Comparison of ENCODE assay signal across 24 mouse cellular contexts in genomic region chr4:138449636-138450314, GRCm38 (mm10). TPM values are rescaled to one million over a fixed set of nuclear protein-coding genes. Genes with fewer than 3 reads are reported as not detected.
"Had no signal": no experiment of that assay in that cellular context is flagged by ENCODE, and none has a peak within 500 bp of the region (broad histone marks: within the 10 kb centered on the region; RNA-seq: fewer than 3 reads in every experiment).

No protein-coding gene starts in this region.

- ATAC-seq: intestine, embryonic 16.5 days; liver, embryonic 12.5 days; midbrain, embryonic 15.5 days had no signal

- H3K27ac ChIP-seq: layer of hippocampus, adult 2 months; limb, embryonic 10.5 days; limb, embryonic 13.5 days; liver, embryonic 12.5 days; liver, embryonic 15.5 days; macrophage; midbrain, embryonic 12.5 days; midbrain, embryonic 15.5 days; neural tube, embryonic 12.5 days; neural tube, embryonic 15.5 days; stomach, postnatal 0 days had no signal

- DNase-seq: kidney, adult 18-20 months; kidney, adult 9 months; kidney, postnatal 14 days; layer of hippocampus, adult 9-11 months; liver; lung, adult 2 months; thymus, adult 2 months; thymus, postnatal 14 days; thymus, postnatal 4 days had no signal

- H3K9ac ChIP-seq: limb, embryonic 13.5 days; liver, embryonic 12.5 days; liver, embryonic 15.5 days; midbrain, embryonic 12.5 days; midbrain, embryonic 15.5 days; neural tube, embryonic 12.5 days; neural tube, embryonic 15.5 days had no signal

- H3K9me3 ChIP-seq: limb, embryonic 10.5 days; limb, embryonic 13.5 days; liver, embryonic 12.5 days; liver, embryonic 15.5 days; midbrain, embryonic 15.5 days; neural tube, embryonic 12.5 days; neural tube, embryonic 15.5 days had no signal

- H3K27me3 ChIP-seq: midbrain, embryonic 15.5 days; neural tube, embryonic 15.5 days had no signal

- H3K4me2 ChIP-seq: limb, embryonic 13.5 days; liver, embryonic 12.5 days; liver, embryonic 15.5 days; midbrain, embryonic 12.5 days; midbrain, embryonic 15.5 days; neural tube, embryonic 12.5 days; neural tube, embryonic 15.5 days had no signal

- H3K36me3 ChIP-seq: limb, embryonic 10.5 days; limb, embryonic 13.5 days; liver, embryonic 12.5 days; liver, embryonic 15.5 days; midbrain, embryonic 12.5 days; midbrain, embryonic 15.5 days; neural tube, embryonic 12.5 days; neural tube, embryonic 15.5 days had no signal

- H3K4me3 ChIP-seq: layer of hippocampus, adult 2 months; limb, embryonic 10.5 days; limb, embryonic 13.5 days; liver, embryonic 12.5 days; liver, embryonic 15.5 days; megakaryocyte, embryonic 14.5 days; midbrain, embryonic 12.5 days; midbrain, embryonic 15.5 days; neural tube, embryonic 12.5 days; neural tube, embryonic 15.5 days had no signal

RNA-seq across cellular contexts. Expression of gene Camk2n1, which starts 4.3 kb away (rescaled TPM):
- polyA plus RNA-seq: macrophage had no signal

RNA-seq across cellular contexts. Expression of gene Fam43b, which starts 53.4 kb away (rescaled TPM):
- polyA plus RNA-seq: intestine, embryonic 16.5 days; large intestine, adult 2 months; limb, embryonic 10.5 days; limb, embryonic 13.5 days; liver, embryonic 12.5 days; liver, embryonic 15.5 days; lung, adult 2 months; macrophage; small intestine, adult 2 months; stomach, postnatal 0 days; thymus, adult 2 months had no signal
